10 mouse cellular contexts compared by ENCODE assay signal in genomic region chr4:125119070-125119469, GRCm38 (mm10). TPM values are rescaled to one million over a fixed set of nuclear protein-coding genes. Genes with fewer than 3 reads are reported as not detected.
DNase-seq lines count a peak whose midpoint lies in the region; ATAC-seq and TF ChIP-seq lines count a peak whose summit lies in the region.
"Had no signal": no experiment of that assay in that cellular context is flagged by ENCODE, and none has a peak within 500 bp of the region (broad histone marks: within the 10 kb centered on the region; RNA-seq: fewer than 3 reads in every experiment).

No protein-coding gene starts in this region.

- no peaks in the 10 kb centered on the region for H3K9me3 ChIP-seq in neural tube, embryonic 11.5 days (ENCODE audit: control insufficient read depth, low read length)

- H3K4me3 ChIP-seq in bone marrow macrophage, adult 2 months (ENCODE audit: insufficient read depth, low read length), result no peak overlapping the region
- no peak overlapping the region for H3K4me3 ChIP-seq in neural tube, embryonic 11.5 days (ENCODE audit: low read depth, low read length)

- TF ChIP-seq POLR2A in bone marrow macrophage, adult 2 months (IDR thresholded peaks at IDR 0.05; ENCODE audit: borderline replicate concordance, low read depth, low read length), result no peak

- no peak for ATAC-seq in neural tube, embryonic 11.5 days (ENCODE audit: insufficient read depth, low FRiP score, low TSS enrichment)
- ATAC-seq in megakaryocyte progenitor cell, adult 5-6 weeks (replicated peaks; ENCODE audit: poor library complexity), result no peak

- intact Hi-C loops in left cerebral cortex, postnatal 4 days (cut with DNase I), result no loop called here

- H3K9ac ChIP-seq in neural tube, embryonic 11.5 days (ENCODE audit: low read length), result no peak overlapping the region

- no peak overlapping the region for H3K4me2 ChIP-seq in neural tube, embryonic 11.5 days (ENCODE audit: low read depth)

- 25% methylated on average over 10 of the region's 10 CpGs for WGBS in neural tube, embryonic 11.5 days

- H3K36me3 ChIP-seq in neural tube, embryonic 11.5 days (ENCODE audit: control insufficient read depth, insufficient read depth, low read length), result no peaks in the 10 kb centered on the region

- H3K4me1 ChIP-seq in bone marrow macrophage, adult 2 months (ENCODE audit: control insufficient read depth, insufficient read depth, low read length), result peaks cover 59% of the 10 kb centered on the region
- H3K4me1 ChIP-seq in neural tube, embryonic 11.5 days (ENCODE audit: control insufficient read depth, insufficient read depth, low read length), result peaks cover 10% of the 10 kb centered on the region; the same call in 1 of the 2 replicates

- peak; percentile 36 for DNase-seq in adrenal gland, postnatal 14 days
- DNase-seq in adrenal gland, postnatal 36 days, result no peak
- peak; percentile 36 for DNase-seq in left cerebral cortex, postnatal 4 days
- DNase-seq in left cerebral cortex, adult 8-10 months (ENCODE audit: low spot score in 2 of 2), result no peak
- DNase-seq in neural tube, embryonic 11.5 days (ENCODE audit: low spot score), result peak; percentile 53
- DNase-seq in ovary, postnatal 14 days (ENCODE audit: low spot score), result no peak
- DNase-seq: lung, postnatal 4 days had no signal

- no peak for TF ChIP-seq CTCF in bone marrow macrophage, adult 2 months (IDR thresholded peaks at IDR 0.05; ENCODE audit: low read depth, low read length)

- H3K27ac ChIP-seq in bone marrow macrophage, adult 2 months (ENCODE audit: insufficient read depth, low read depth, low read length), result 0 out of 2 replicates have a peak overlapping the region, but pooled peaks have one; percentile 3
- H3K27ac ChIP-seq in neural tube, embryonic 11.5 days (ENCODE audit: low read depth, low read length), result no peak overlapping the region

- no peaks in the 10 kb centered on the region for H3K27me3 ChIP-seq in neural tube, embryonic 11.5 days (ENCODE audit: control insufficient read depth, insufficient read depth, low read length)

RNA-seq across cellular contexts. Expression of gene Zc3h12a, which starts 8.6 kb away (rescaled TPM):
- 5.4 and 6.3 TPM in 2 replicates for total RNA-seq in adrenal gland, postnatal 14 days (2021)
- total RNA-seq in adrenal gland, postnatal 36 days (2021), result 1 to 10 TPM; 5.8 to 7.6 TPM
- under 1 TPM; 0.58 to 0.60 TPM for total RNA-seq in left cerebral cortex, postnatal 4 days (2021)
- 1 to 10 TPM in 3 of 4 experiments, under 1 TPM in 1; 0.57 to 2.9 (median 1.5) TPM for total RNA-seq in left cerebral cortex, adult 8-10 months (2022)
- 27.3 and 29.1 TPM in 2 replicates for polyA plus RNA-seq in bone marrow macrophage, adult 2 months (2012; ENCODE audit: insufficient read depth, insufficient read length, missing spikeins)
- polyA plus RNA-seq in neural tube, embryonic 11.5 days (2014; fragmentation: Nextera tagmentation; extraction: Ambion mirVana), result 0.37 and 0.90 TPM in 2 replicates
- total RNA-seq in megakaryocyte progenitor cell, adult 5-6 weeks (2015), result 6.0 and 6.2 TPM in 2 replicates
- 2.3 and 3.6 TPM in 2 replicates for total RNA-seq in megakaryocyte progenitor cell, adult 5-6 weeks (2017)

RNA-seq across cellular contexts. Expression of gene Meaf6, which starts 34.1 kb away (rescaled TPM):
- 28.9 and 33.0 TPM in 2 replicates for total RNA-seq in adrenal gland, postnatal 14 days (2021)
- total RNA-seq in adrenal gland, postnatal 36 days (2021), result 10 to 100 TPM; 30.3 to 36.2 TPM
- 100 to 1,000 TPM; 150 to 165 TPM for total RNA-seq in left cerebral cortex, postnatal 4 days (2021)
- 100 to 1,000 TPM; 108 to 125 (median 110) TPM for total RNA-seq in left cerebral cortex, adult 8-10 months (2022)
- 32.4 and 36.6 TPM in 2 replicates for polyA plus RNA-seq in bone marrow macrophage, adult 2 months (2012; ENCODE audit: insufficient read depth, insufficient read length, missing spikeins)
- polyA plus RNA-seq in neural tube, embryonic 11.5 days (2014; fragmentation: Nextera tagmentation; extraction: Ambion mirVana), result 98.1 and 102 TPM in 2 replicates
- 37.5 and 48.8 TPM in 2 replicates for total RNA-seq in megakaryocyte progenitor cell, adult 5-6 weeks (2015)
- 39.0 and 57.7 TPM in 2 replicates for total RNA-seq in megakaryocyte progenitor cell, adult 5-6 weeks (2017)

RNA-seq across cellular contexts. Expression of gene Snip1, which starts 52.6 kb away (rescaled TPM):
- 17.1 and 17.8 TPM in 2 replicates for total RNA-seq in adrenal gland, postnatal 14 days (2021)
- 10 to 100 TPM; 18.3 to 20.0 TPM for total RNA-seq in adrenal gland, postnatal 36 days (2021)
- total RNA-seq in left cerebral cortex, postnatal 4 days (2021), result 10 to 100 TPM; 16.6 to 17.4 TPM
- total RNA-seq in left cerebral cortex, adult 8-10 months (2022), result 10 to 100 TPM; 12.0 to 15.5 (median 13.5) TPM
- 18.0 and 18.5 TPM in 2 replicates for polyA plus RNA-seq in bone marrow macrophage, adult 2 months (2012; ENCODE audit: insufficient read depth, insufficient read length, missing spikeins)
- 35.9 and 36.1 TPM in 2 replicates for polyA plus RNA-seq in neural tube, embryonic 11.5 days (2014; fragmentation: Nextera tagmentation; extraction: Ambion mirVana)
- 22.0 and 28.6 TPM in 2 replicates for total RNA-seq in megakaryocyte progenitor cell, adult 5-6 weeks (2015)
- total RNA-seq in megakaryocyte progenitor cell, adult 5-6 weeks (2017), result 28.3 and 33.5 TPM in 2 replicates

RNA-seq across cellular contexts. Expression of gene Dnali1, which starts 53.6 kb away (rescaled TPM):
- total RNA-seq in adrenal gland, postnatal 14 days (2021), result not detected in 2 replicates
- not detected for total RNA-seq in adrenal gland, postnatal 36 days (2021)
- under 1 TPM; 0.80 to 0.91 TPM for total RNA-seq in left cerebral cortex, postnatal 4 days (2021)
- total RNA-seq in left cerebral cortex, adult 8-10 months (2022), result under 1 TPM; 0.38 to 0.77 (median 0.69) TPM
- polyA plus RNA-seq in bone marrow macrophage, adult 2 months (2012; ENCODE audit: insufficient read depth, insufficient read length, missing spikeins), result 0.37 TPM in 1 of 2 replicates, not detected in the other
- polyA plus RNA-seq in neural tube, embryonic 11.5 days (2014; fragmentation: Nextera tagmentation; extraction: Ambion mirVana), result 0.11 TPM in 1 of 2 replicates, not detected in the other
- total RNA-seq in megakaryocyte progenitor cell, adult 5-6 weeks (2015), result 0.15 TPM in 1 of 2 replicates, not detected in the other
- not detected in 2 replicates for total RNA-seq in megakaryocyte progenitor cell, adult 5-6 weeks (2017)
- total RNA-seq: heart, postnatal 10 days had no signal

Comparison
In these comparisons a context has a peak if more than half of its experiments do, and no peak if none do; other contexts are left out.
1. DNase-seq: peak in adrenal gland, postnatal 14 days (single experiment), left cerebral cortex, postnatal 4 days (single experiment) and neural tube, embryonic 11.5 days (single experiment); none in adrenal gland, postnatal 36 days (0 of 2), left cerebral cortex, adult 8-10 months (0 of 2) and ovary, postnatal 14 days (single experiment).